Mouse (Mus musculus) ovary, adult 10 weeks (tissue): Measurements from ENCODE around the gene Ednrb. TPM values are rescaled to one million over a fixed set of nuclear protein-coding genes. Genes with fewer than 3 reads are reported as not detected.

ENCODE experiments used
- polyA plus RNA-seq: library from polyadenylated mRNA; stranded (reverse); fragments of 350-450 nt; fragmentation: Illumina TruSeq; extraction: RNeasy Lipid Tissue Mini Kit (QIAGEN cat#74804); gene quantifications from one replicate; pipeline ENCODE4 v1.2.3, GENCODE M21; 2014

Ednrb gene
- 86.0 TPM for polyA plus RNA-seq

DNA sequence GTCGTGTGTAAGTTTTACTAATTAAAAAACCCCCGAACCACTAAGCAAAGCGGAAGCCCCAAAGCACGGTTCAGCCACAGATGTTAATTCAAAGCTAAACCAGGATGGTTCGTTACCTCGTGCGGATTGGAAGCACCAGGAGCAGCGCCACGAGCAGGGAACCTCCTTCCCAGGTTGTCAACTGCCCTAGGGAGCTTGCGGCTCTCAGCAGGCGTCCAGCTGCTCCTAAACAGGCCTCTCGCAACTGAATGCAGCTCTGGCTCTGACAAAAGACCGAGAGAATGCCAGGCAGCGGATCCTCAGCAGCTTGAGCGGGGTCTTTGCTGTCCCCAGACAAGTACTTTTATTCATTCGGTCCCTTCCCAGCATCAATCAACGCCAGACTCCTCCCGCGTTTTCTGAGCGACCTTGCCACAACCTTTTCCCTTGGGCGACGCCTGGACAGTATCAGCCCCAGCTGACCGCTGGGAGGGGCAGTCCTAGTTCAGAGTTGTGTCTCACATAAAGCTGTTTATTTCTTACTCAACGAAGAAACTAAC, at the start of gene Ednrb:
Gene Ednrb (minus strand): TSS at position 392 of the 539 bp plus-strand sequence.

Other genes with a start within 250 kb of the Ednrb start
- gene Slain1, start 194.2 kb downstream of the Ednrb start, polyA plus RNA-seq: 21.3 TPM